ENCODE assay signal across 16 mouse cellular contexts in genomic region chr1:167249881-167250280, GRCm38 (mm10). TPM values are rescaled to one million over a fixed set of nuclear protein-coding genes. Genes with fewer than 3 reads are reported as not detected.
DNase-seq lines count a peak whose midpoint lies in the region; ATAC-seq and TF ChIP-seq lines count a peak whose summit lies in the region.
"Had no signal": no experiment of that assay in that cellular context is flagged by ENCODE, and none has a peak within 500 bp of the region (broad histone marks: within the 10 kb centered on the region; RNA-seq: fewer than 3 reads in every experiment).

No protein-coding gene starts in this region.

- TF ChIP-seq EP300 in CH12.LX (IDR thresholded peaks at IDR 0.05; ENCODE audit: low read length) = no peak

- no peak for TF ChIP-seq CTCF in kidney, postnatal 0 days (IDR thresholded peaks at IDR 0.05; ENCODE audit: low read depth)
- TF ChIP-seq CTCF in CH12.LX (conservative IDR thresholded peaks at IDR 0.05 in 1 of 2, IDR thresholded peaks at IDR 0.05 in 1 of 2; ENCODE audit: low read depth in 2 of 2, low read length in 2 of 2) (no peak), E14TG2a.4 (conservative IDR thresholded peaks at IDR 0.05; ENCODE audit: low read length) (no peak)

- TF ChIP-seq RAD21 in CH12.LX (IDR thresholded peaks at IDR 0.05; ENCODE audit: low read depth, low read length) = no peak

- H3K4me1 ChIP-seq in kidney, postnatal 0 days (replicated peaks; ENCODE audit: insufficient read depth, low read length) = peaks cover 13% of the 10 kb centered on the region; the same call in 1 of the 2 replicates
- H3K4me1 ChIP-seq in CH12.LX (ENCODE audit: control insufficient read depth in 1 of 2, insufficient read depth in 2 of 2) = peaks cover 8 to 61% of the 10 kb centered on the region in 2 experiments
- peaks cover 98% of the 10 kb centered on the region for H3K4me1 ChIP-seq in E14TG2a.4 (replicated peaks; ENCODE audit: low read depth, low read length)

- ATAC-seq in kidney, postnatal 0 days (replicated peaks; ENCODE audit: low FRiP score, low read depth) = no peak
- ATAC-seq: forebrain, embryonic 16.5 days; intestine, embryonic 15.5 days had no signal

- H3K4me2 ChIP-seq in kidney, postnatal 0 days (ENCODE audit: low read length) = peak overlapping the region; percentile 15; the same call in 1 of the 2 replicates
- no peak overlapping the region for H3K4me2 ChIP-seq in CH12.LX (ENCODE audit: insufficient read depth, low read depth, poor library complexity, severe bottlenecking)
- H3K4me2 ChIP-seq: embryonic facial prominence, embryonic 12.5 days; forebrain, embryonic 12.5 days; heart, embryonic 12.5 days; hindbrain, embryonic 14.5 days; intestine, embryonic 15.5 days had no signal

- H3K4me3 ChIP-seq in kidney, postnatal 0 days (replicated peaks; ENCODE audit: low read depth, low read length) = no peak overlapping the region
- H3K4me3 ChIP-seq in CH12.LX (replicated peaks in 1 of 3; ENCODE audit: low read depth in 2 of 3, low read length in 2 of 3, poor library complexity in 1 of 3) (no peak overlapping the region), E14TG2a.4 (replicated peaks; ENCODE audit: low read length) (peak overlapping the region; percentile 53)
- H3K4me3 ChIP-seq: embryonic facial prominence, embryonic 12.5 days; forebrain, embryonic 12.5 days; heart, embryonic 12.5 days; intestine, embryonic 15.5 days had no signal

- no peak overlapping the region for H3K9ac ChIP-seq in kidney, postnatal 0 days (ENCODE audit: low read depth, low read length)
- no peak overlapping the region for H3K9ac ChIP-seq in CH12.LX (ENCODE audit: insufficient read depth, low read depth)
- H3K9ac ChIP-seq: embryonic facial prominence, embryonic 12.5 days; forebrain, embryonic 12.5 days; heart, embryonic 12.5 days; hindbrain, embryonic 14.5 days; intestine, embryonic 15.5 days had no signal

- H3K27ac ChIP-seq in kidney, postnatal 0 days = no peak overlapping the region
- no peak overlapping the region for H3K27ac ChIP-seq in CH12.LX (ENCODE audit: insufficient read depth, low read depth)
- H3K27ac ChIP-seq: embryonic facial prominence, embryonic 12.5 days; forebrain, embryonic 12.5 days; hindbrain, embryonic 14.5 days; intestine, embryonic 15.5 days had no signal

- no peak for TF ChIP-seq POLR2A in CH12.LX (IDR thresholded peaks at IDR 0.05; ENCODE audit: low read depth, low read length)

- H3K9me3 ChIP-seq in kidney, postnatal 0 days (replicated peaks; ENCODE audit: low read length) = no peaks in the 10 kb centered on the region
- H3K9me3 ChIP-seq in CH12.LX (replicated peaks; ENCODE audit: low read length) (no peaks in the 10 kb centered on the region), E14TG2a.4 (ENCODE audit: low read length) (no peaks in the 10 kb centered on the region)
- H3K9me3 ChIP-seq: embryonic facial prominence, embryonic 12.5 days; forebrain, embryonic 12.5 days; heart, embryonic 12.5 days; intestine, embryonic 15.5 days had no signal

- no peaks in the 10 kb centered on the region for H3K36me3 ChIP-seq in kidney, postnatal 0 days (ENCODE audit: insufficient read depth, low read length)
- H3K36me3 ChIP-seq in CH12.LX (replicated peaks in 1 of 2; ENCODE audit: control insufficient read depth in 1 of 2, insufficient read depth in 1 of 2, low read length in 1 of 2) (peaks cover 0 to 67% of the 10 kb centered on the region in 2 experiments), E14TG2a.4 (ENCODE audit: insufficient read depth, low read length) (peaks cover 53% of the 10 kb centered on the region; the same call in 1 of the 2 replicates)
- H3K36me3 ChIP-seq: embryonic facial prominence, embryonic 12.5 days; forebrain, embryonic 12.5 days; heart, embryonic 12.5 days; intestine, embryonic 15.5 days had no signal

- DNase-seq in kidney, postnatal 0 days (ENCODE audit: low spot score) = no peak
- no peak for DNase-seq in kidney, postnatal 36 days
- no peak for DNase-seq in CH12.LX (ENCODE audit: extremely low read depth)
- peak; percentile 71 for DNase-seq in ZHBTc4 (ENCODE audit: low read depth, low spot score)
- no peak for DNase-seq in cerebellum, adult 8-10 months
- DNase-seq: adrenal gland, postnatal 10 days; cerebellum, adult 11 months; cerebellum, adult 9-10 months; gastrocnemius, postnatal 14 days had no signal

- H3K79me2 ChIP-seq in CH12.LX (replicated peaks; ENCODE audit: control insufficient read depth, extremely low read depth, insufficient read depth, poor library complexity, severe bottlenecking) = peaks cover 95% of the 10 kb centered on the region

- dilution Hi-C loops in CH12.LX (cut with MboI; ENCODE audit: extremely low pct_ligation_motif_present, extremely low pct_unique_long_range_greater_than_20kb, low sequenced_read_pairs) = no loop called here

- 75% methylated on average over 8 of the region's 8 CpGs for WGBS in kidney, postnatal 0 days

- no peaks in the 10 kb centered on the region for H3K27me3 ChIP-seq in kidney, postnatal 0 days (ENCODE audit: insufficient read depth, low read length)
- H3K27me3 ChIP-seq in CH12.LX (replicated peaks) (no peaks in the 10 kb centered on the region), E14TG2a.4 (ENCODE audit: insufficient read depth, low read length) (no peaks in the 10 kb centered on the region)
- H3K27me3 ChIP-seq: embryonic facial prominence, embryonic 12.5 days; forebrain, embryonic 12.5 days; heart, embryonic 12.5 days; intestine, embryonic 15.5 days had no signal

- in situ Hi-C loops in CH12.LX (cut with MboI; ENCODE audit: low pct_ligation_motif_present, low pct_unique_long_range_greater_than_20kb, low sequenced_read_pairs) = no loop called here

TF ChIP-seq in CH12.LX, 34 proteins besides CTCF, POLR2A, EP300 and RAD21:
- TF ChIP-seq NRF1 (IDR thresholded peaks at IDR 0.05; ENCODE audit: low read depth, low read length) (no peak), ZNF384 (IDR thresholded peaks at IDR 0.05; ENCODE audit: low read depth, low read length) (0 out of 2 replicates have a peak, but pooled peaks have one; percentile 46)

RNA-seq across cellular contexts. Expression of gene Uck2, which starts 35.2 kb away (rescaled TPM):
- 50.9 and 51.0 TPM in 2 replicates for polyA plus RNA-seq in kidney, postnatal 0 days (2015; fragmentation: Nextera tagmentation; extraction: Ambion mirVana)
- total RNA-seq in CH12.LX (2012; rRNA removed) = 235 and 254 TPM in 2 replicates
- total RNA-seq in CH12.LX (2014; rRNA removed) = 312 and 363 TPM in 2 replicates
- 323 and 392 TPM in 2 replicates for polyA plus RNA-seq in CH12.LX (2012; ENCODE audit: insufficient read length, low read depth)

RNA-seq across cellular contexts. Expression of gene Tmco1, which starts 58.3 kb away (rescaled TPM):
- polyA plus RNA-seq in kidney, postnatal 0 days (2015; fragmentation: Nextera tagmentation; extraction: Ambion mirVana) = 134 and 137 TPM in 2 replicates
- total RNA-seq in CH12.LX (2012; rRNA removed) = 80.6 and 87.0 TPM in 2 replicates
- total RNA-seq in CH12.LX (2014; rRNA removed) = 153 and 168 TPM in 2 replicates
- 92.8 and 127 TPM in 2 replicates for polyA plus RNA-seq in CH12.LX (2012; ENCODE audit: insufficient read length, low read depth)
